Mouse (Mus musculus) brain, embryonic 14.5 days (tissue): ENCODE measurements around the gene Cpa4.

Experiments used
- CTCF ChIP-seq: fragments of 200-500 bp; IDR thresholded peaks from 2 replicates; pipeline ENCODE4 v1.5.1; 2012; ENCODE audit warnings: inconsistent platforms, mild to moderate bottlenecking, moderate library complexity, borderline replicate concordance; ENCODE audit not compliant: insufficient read depth, insufficient read length; ENCODE audit errors: extremely low read depth
- POLR2A ChIP-seq: fragments of 200-500 bp; IDR thresholded peaks from 2 replicates; pipeline ENCODE4 v1.6.1; 2012; ENCODE audit warnings: mild to moderate bottlenecking, inconsistent platforms, borderline replicate concordance; ENCODE audit not compliant: poor library complexity, insufficient read depth, insufficient read length, severe bottlenecking; ENCODE audit errors: extremely low read depth

DNA sequence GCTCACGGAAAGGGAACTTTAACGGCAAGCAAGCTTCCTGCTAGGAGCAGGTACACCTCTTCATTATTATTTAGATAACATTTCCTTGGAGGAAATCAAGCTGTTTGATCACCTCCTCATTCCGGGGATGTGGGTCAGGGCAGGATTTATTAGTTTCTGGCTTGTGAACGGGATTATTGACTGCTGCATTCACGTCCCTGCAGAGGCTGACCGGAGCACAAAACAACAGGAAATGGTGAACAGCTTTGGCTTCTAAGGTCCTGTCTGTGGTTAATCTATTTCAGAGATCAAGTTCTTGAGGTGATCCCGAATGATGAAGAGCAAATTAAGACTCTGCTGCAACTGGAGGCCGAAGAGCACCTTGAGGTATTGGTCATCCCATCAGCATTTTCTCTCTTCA, 24.3 kb upstream of the Cpa4 start:
- TF ChIP-seq CTCF (no peak), POLR2A (no peak)
